ENCODE assay signal across 8 mouse cellular contexts in the genomic region with DNA sequence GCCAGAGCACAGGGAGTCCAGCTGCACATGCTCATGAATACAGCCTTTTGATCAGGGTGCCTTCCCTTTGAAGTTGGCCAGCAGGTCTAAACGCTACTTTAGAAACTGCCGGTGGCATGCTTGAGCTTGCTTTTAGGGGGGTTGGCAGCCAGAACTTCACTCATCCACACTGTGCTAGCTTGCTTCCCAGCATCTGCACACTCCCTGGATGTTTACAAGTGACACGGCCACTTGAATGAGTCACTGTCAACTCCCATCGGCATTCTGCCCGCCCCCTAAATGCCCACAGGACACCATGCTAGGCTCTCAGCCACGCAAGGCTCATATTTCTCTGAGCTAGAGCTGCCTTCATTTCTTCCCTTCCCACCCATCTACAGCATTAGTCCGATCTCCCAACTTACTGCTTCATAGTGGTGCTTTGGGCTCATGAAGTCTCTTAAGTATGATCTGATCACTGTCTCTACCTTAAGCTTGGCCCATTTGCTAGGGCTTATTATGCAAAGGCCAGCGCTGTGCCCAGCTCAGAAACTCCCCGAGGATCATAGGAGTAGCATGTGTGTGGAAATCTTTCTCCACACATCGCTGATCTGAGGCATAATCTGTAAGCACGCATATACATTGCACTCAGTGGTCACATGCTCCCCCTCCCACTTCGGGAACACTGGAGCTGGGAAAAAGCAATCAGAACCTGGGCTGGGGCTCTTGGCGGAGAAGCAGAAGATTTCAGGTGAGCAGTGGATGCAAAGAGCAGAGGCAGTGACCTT.
DNase-seq lines count a peak whose midpoint lies in the region; ATAC-seq lines count a peak whose summit lies in the region.

No protein-coding gene starts in this region.

- H3K9me3 ChIP-seq in kidney, embryonic 16.5 days (ENCODE audit: low read length), result no peaks in the 10 kb centered on the region; the same call in 1 of the 2 replicates
- no peaks in the 10 kb centered on the region for H3K9me3 ChIP-seq in forebrain, embryonic 15.5 days
- H3K9me3 ChIP-seq in intestine, embryonic 14.5 days (ENCODE audit: control insufficient read depth, low read length), result no peaks in the 10 kb centered on the region
- 0 out of 2 replicates have a peak, but pooled peaks cover 9% of the 10 kb centered on the region for H3K9me3 ChIP-seq in neural tube, embryonic 13.5 days

- peaks cover 12% of the 10 kb centered on the region for H3K4me1 ChIP-seq in kidney, embryonic 16.5 days (ENCODE audit: insufficient read depth, low read length)
- peaks cover 10% of the 10 kb centered on the region for H3K4me1 ChIP-seq in forebrain, embryonic 15.5 days
- no peaks in the 10 kb centered on the region for H3K4me1 ChIP-seq in intestine, embryonic 14.5 days (replicated peaks; ENCODE audit: control insufficient read depth, insufficient read depth, low read length)
- peaks cover 10% of the 10 kb centered on the region for H3K4me1 ChIP-seq in neural tube, embryonic 13.5 days (replicated peaks)

- WGBS in kidney, embryonic 16.5 days, result 25% methylated on average over 13 of the region's 13 CpGs
- 27% methylated on average over 13 of the region's 13 CpGs for WGBS in forebrain, embryonic 15.5 days
- WGBS in intestine, embryonic 14.5 days, result 47% methylated on average over 13 of the region's 13 CpGs
- WGBS in neural tube, embryonic 13.5 days, result 27% methylated on average over 13 of the region's 13 CpGs

- H3K36me3 ChIP-seq in kidney, embryonic 16.5 days (ENCODE audit: insufficient read depth, low read length), result no peaks in the 10 kb centered on the region
- H3K36me3 ChIP-seq in forebrain, embryonic 15.5 days, result no peaks in the 10 kb centered on the region
- no peaks in the 10 kb centered on the region for H3K36me3 ChIP-seq in intestine, embryonic 14.5 days (ENCODE audit: control insufficient read depth, insufficient read depth, low read length)
- no peaks in the 10 kb centered on the region for H3K36me3 ChIP-seq in neural tube, embryonic 13.5 days

- DNase-seq in kidney, postnatal 25 days, result no peak
- peak; percentile 3 for DNase-seq in ZHBTc4 (ENCODE audit: low read depth, low spot score)
- no peak for DNase-seq in intestine, embryonic 14.5 days (ENCODE audit: low spot score)
- no peak for DNase-seq in cerebellum, adult 11-12 months
- DNase-seq in layer of hippocampus, adult 11-12 months (ENCODE audit: low spot score), result no peak

- ATAC-seq in kidney, embryonic 16.5 days (ENCODE audit: low FRiP score, low TSS enrichment), result peak; percentile 60
- ATAC-seq in forebrain, embryonic 15.5 days (replicated peaks), result peak; percentile 44
- no peak for ATAC-seq in intestine, embryonic 14.5 days (replicated peaks; ENCODE audit: low FRiP score, low TSS enrichment, low read depth)
- peak; percentile 80; the same call in 1 of the 2 replicates for ATAC-seq in neural tube, embryonic 13.5 days (ENCODE audit: low read depth)

- no peaks in the 10 kb centered on the region for H3K27me3 ChIP-seq in kidney, embryonic 16.5 days (ENCODE audit: insufficient read depth, low read length)
- H3K27me3 ChIP-seq in forebrain, embryonic 15.5 days, result no peaks in the 10 kb centered on the region
- H3K27me3 ChIP-seq in intestine, embryonic 14.5 days (replicated peaks; ENCODE audit: control insufficient read depth, insufficient read depth, low read length), result no peaks in the 10 kb centered on the region
- no peaks in the 10 kb centered on the region for H3K27me3 ChIP-seq in neural tube, embryonic 13.5 days

- peak overlapping the region; percentile 24 for H3K4me3 ChIP-seq in kidney, embryonic 16.5 days (ENCODE audit: low read length)
- peak overlapping the region; percentile 24 for H3K4me3 ChIP-seq in forebrain, embryonic 15.5 days
- no peak overlapping the region for H3K4me3 ChIP-seq in intestine, embryonic 14.5 days (ENCODE audit: low read depth, low read length)
- H3K4me3 ChIP-seq in neural tube, embryonic 13.5 days, result peak overlapping the region; percentile 29

- H3K9ac ChIP-seq in kidney, embryonic 16.5 days (replicated peaks; ENCODE audit: low read length), result peak overlapping the region; percentile 22; the same call in 1 of the 2 replicates
- peak overlapping the region; percentile 36; the same call in 1 of the 2 replicates for H3K9ac ChIP-seq in forebrain, embryonic 15.5 days (replicated peaks)
- no peak overlapping the region for H3K9ac ChIP-seq in intestine, embryonic 14.5 days (ENCODE audit: low read length)
- peak overlapping the region; percentile 59 for H3K9ac ChIP-seq in neural tube, embryonic 13.5 days

- H3K4me2 ChIP-seq in kidney, embryonic 16.5 days (replicated peaks; ENCODE audit: low read depth, low read length), result peak overlapping the region; percentile 49
- peak overlapping the region; percentile 42 for H3K4me2 ChIP-seq in forebrain, embryonic 15.5 days (replicated peaks)
- H3K4me2 ChIP-seq in intestine, embryonic 14.5 days (ENCODE audit: low read length), result peak overlapping the region; percentile 32
- peak overlapping the region; percentile 58 for H3K4me2 ChIP-seq in neural tube, embryonic 13.5 days

- peak overlapping the region; percentile 14; the same call in 1 of the 2 replicates for H3K27ac ChIP-seq in kidney, embryonic 16.5 days (ENCODE audit: low read length)
- H3K27ac ChIP-seq in forebrain, embryonic 15.5 days (replicated peaks), result peak overlapping the region; percentile 36
- H3K27ac ChIP-seq in intestine, embryonic 14.5 days (ENCODE audit: low read depth), result no peak overlapping the region
- H3K27ac ChIP-seq in neural tube, embryonic 13.5 days (replicated peaks), result peak overlapping the region; percentile 67
